Mouse (Mus musculus): Measurements from ENCODE around the gene Copz1.

- TF ChIP-seq POLR2A (IDR thresholded peaks at IDR 0.05; ENCODE audit: borderline replicate concordance, low read depth, low read length) (no peak), CTCF (IDR thresholded peaks at IDR 0.05; ENCODE audit: low read depth, low read length) (0 out of 2 replicates have a peak, but pooled peaks have one; percentile 34)
Measured at GRCm38 (mm10) chr15:103339961-103340337, 67.4 kb downstream of the Copz1 start, which contains the start of gene Zfp385a.

Data from bone marrow macrophage, adult 2 months (primary cell).